Mouse (Mus musculus) kidney, embryonic 16.5 days (tissue): ENCODE results near the gene Ndufb6. TPM values are rescaled to one million over a fixed set of nuclear protein-coding genes. Genes with fewer than 3 reads are reported as not detected.

Source experiments
- ATAC-seq: fragments of 200-750 bp; cut with Nextera tagmentation; 2 replicates; pipeline ENCODE4 v1.8.0; 2017; ENCODE audit warnings: moderate TSS enrichment; ENCODE audit not compliant: low FRiP score, low TSS enrichment
- H3K27ac ChIP-seq: fragments of 300-500 bp; sonication (generic); 2 replicates; pipeline ENCODE4 v1.5.1; 2014; ENCODE audit warnings: low read length
- H3K27me3 ChIP-seq: fragments of 300-500 bp; sonication (generic); 2 replicates; pipeline ENCODE4 v1.6.1; 2014; ENCODE audit warnings: low read length, control low read depth, mixed read lengths; ENCODE audit not compliant: insufficient read depth
- H3K36me3 ChIP-seq: fragments of 300-500 bp; sonication (generic); 2 replicates; pipeline ENCODE4 v1.6.1; 2014; ENCODE audit warnings: low read length, control low read depth, mixed read lengths; ENCODE audit not compliant: insufficient read depth
- H3K4me1 ChIP-seq: fragments of 300-500 bp; sonication (generic); 2 replicates; pipeline ENCODE4 v1.6.1; 2014; ENCODE audit warnings: low read length, control low read depth, mixed read lengths; ENCODE audit not compliant: insufficient read depth
- H3K4me2 ChIP-seq: fragments of 300-500 bp; sonication (generic); replicated peaks from 2 replicates; pipeline ENCODE4 v1.6.1; 2014; ENCODE audit warnings: low read depth, low read length
- H3K4me3 ChIP-seq: fragments of 300-500 bp; sonication (generic); 2 replicates; pipeline ENCODE4 v1.5.1; 2014; ENCODE audit warnings: mild to moderate bottlenecking, low read length
- H3K9ac ChIP-seq: fragments of 300-500 bp; sonication (generic); replicated peaks from 2 replicates; pipeline ENCODE4 v1.6.1; 2014; ENCODE audit warnings: low read length
- H3K9me3 ChIP-seq: fragments of 300-500 bp; sonication (generic); 2 replicates; pipeline ENCODE4 v1.6.1; 2016; ENCODE audit warnings: low read length, control low read depth
- WGBS: fragments of 180-500 bp; shearing (Covaris S2); extraction: QIAGEN DNeasy Blood & Tissue Kit; methylation state at CpG from one replicate; pipeline ENCODE4 v1.1.7; 2014; 5-methylcytosine and 5-hydroxymethylcytosine counted together
- polyA plus RNA-seq: library from polyadenylated mRNA; unstranded; fragments of >200 nt; fragmentation: Nextera tagmentation; extraction: Ambion mirVana; gene quantifications from 2 replicates; pipeline ENCODE4 v1.2.1, GENCODE M21; 2015

Ndufb6 gene
- polyA plus RNA-seq, 1 experiment from 2014 or later = 371 TPM

- Histone ChIP-seq H3K9ac (no peak overlapping the region), H3K4me3 (no peak overlapping the region), H3K4me1 (no peaks in the 10 kb centered on the region), H3K9me3 (no peaks in the 10 kb centered on the region), H3K27ac (no peak overlapping the region), H3K4me2 (no peak overlapping the region), H3K36me3 (0 out of 2 replicates have a peak, but pooled peaks cover 2% of the 10 kb centered on the region), H3K27me3 (no peaks in the 10 kb centered on the region)
- WGBS = 52% methylated on average over 21 of the region's 21 CpGs
- ATAC-seq = no peak
These were observed 57.2 kb downstream of the Ndufb6 start for GRCm38 (mm10) chr4:40221876-40222585.

- H3K9ac ChIP-seq = no peak overlapping the region
- H3K27ac ChIP-seq = no peak overlapping the region
- no peaks in the 10 kb centered on the region for H3K9me3 ChIP-seq
- no peak for ATAC-seq
- no peaks in the 10 kb centered on the region for H3K27me3 ChIP-seq
- 36% methylated on average over 14 of the region's 14 CpGs for WGBS
- H3K4me3 ChIP-seq = no peak overlapping the region
- 0 out of 2 replicates have a peak, but pooled peaks cover 5% of the 10 kb centered on the region for H3K36me3 ChIP-seq
- no peak overlapping the region for H3K4me2 ChIP-seq
- no peaks in the 10 kb centered on the region for H3K4me1 ChIP-seq
These were observed 58.0 kb downstream of the Ndufb6 start for GRCm38 (mm10) chr4:40221004-40221760.

Other genes with a start within 250 kb of the Ndufb6 start
- gene Aco1, start 136.3 kb downstream of the Ndufb6 start, polyA plus RNA-seq = 89.4 and 91.0 TPM in 2 replicates
- gene Ddx58, start 39.6 kb downstream of the Ndufb6 start, polyA plus RNA-seq = 7.8 and 12.3 TPM in 2 replicates
- gene Smim27, start 9.8 kb downstream of the Ndufb6 start, polyA plus RNA-seq = 30.1 and 31.7 TPM in 2 replicates
- 42.4 and 44.8 TPM in 2 replicates for gene Topors, start 9.6 kb downstream of the Ndufb6 start, polyA plus RNA-seq
- gene Tmem215, start 192.8 kb upstream of the Ndufb6 start, polyA plus RNA-seq = 0.19 and 0.32 TPM in 2 replicates